Mouse (Mus musculus) liver, adult (tissue): ENCODE data around the gene Cpb1.

ENCODE experiments used
- GATA4 ChIP-seq: IDR thresholded peaks from 2 replicates; pipeline ENCODE4 v1.6.1; 2014; ENCODE audit warnings: mild to moderate bottlenecking, low read length; ENCODE audit not compliant: insufficient replicate concordance

Gene Cpb1

DNA sequence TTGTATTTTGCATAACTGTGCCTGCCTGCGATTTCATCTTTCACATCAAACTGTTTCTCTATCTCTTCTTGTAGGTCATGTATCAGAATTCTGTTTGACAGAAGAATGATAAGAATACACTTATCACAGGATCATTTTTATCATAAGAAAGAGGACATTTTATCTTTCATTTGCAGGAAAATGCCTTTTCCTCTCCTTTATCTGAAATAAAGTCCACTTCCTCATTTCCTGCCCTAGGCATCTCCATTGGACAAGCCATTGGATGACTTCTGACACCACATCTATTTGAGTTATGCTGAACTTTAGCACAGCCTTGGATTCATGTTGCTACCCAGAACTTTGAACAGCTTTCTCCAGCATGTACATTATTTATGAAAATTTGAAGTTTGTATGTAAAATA lies 46.5 kb downstream of the Cpb1 start:
- TF ChIP-seq GATA4 = no peak

DNA sequence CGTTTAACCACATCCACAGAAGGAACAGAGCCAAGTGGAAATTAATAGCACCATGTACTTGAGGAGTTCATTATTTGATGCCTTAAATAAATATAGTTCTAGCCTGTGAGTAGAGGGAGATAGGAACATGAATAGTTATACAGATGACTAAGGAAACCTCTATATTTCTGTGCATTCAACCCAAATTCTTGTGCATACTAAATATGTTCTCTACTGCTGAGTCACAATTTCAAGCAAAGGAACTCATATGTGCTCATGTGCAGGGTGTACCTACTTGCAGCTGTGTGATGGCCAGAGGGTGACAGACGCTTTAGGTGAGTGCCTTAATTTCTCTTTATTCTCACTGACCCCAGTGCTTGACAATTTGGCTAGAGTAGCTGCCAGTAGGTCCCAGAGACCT lies 50.1 kb downstream of the Cpb1 start:
- TF ChIP-seq GATA4 = no peak

DNA sequence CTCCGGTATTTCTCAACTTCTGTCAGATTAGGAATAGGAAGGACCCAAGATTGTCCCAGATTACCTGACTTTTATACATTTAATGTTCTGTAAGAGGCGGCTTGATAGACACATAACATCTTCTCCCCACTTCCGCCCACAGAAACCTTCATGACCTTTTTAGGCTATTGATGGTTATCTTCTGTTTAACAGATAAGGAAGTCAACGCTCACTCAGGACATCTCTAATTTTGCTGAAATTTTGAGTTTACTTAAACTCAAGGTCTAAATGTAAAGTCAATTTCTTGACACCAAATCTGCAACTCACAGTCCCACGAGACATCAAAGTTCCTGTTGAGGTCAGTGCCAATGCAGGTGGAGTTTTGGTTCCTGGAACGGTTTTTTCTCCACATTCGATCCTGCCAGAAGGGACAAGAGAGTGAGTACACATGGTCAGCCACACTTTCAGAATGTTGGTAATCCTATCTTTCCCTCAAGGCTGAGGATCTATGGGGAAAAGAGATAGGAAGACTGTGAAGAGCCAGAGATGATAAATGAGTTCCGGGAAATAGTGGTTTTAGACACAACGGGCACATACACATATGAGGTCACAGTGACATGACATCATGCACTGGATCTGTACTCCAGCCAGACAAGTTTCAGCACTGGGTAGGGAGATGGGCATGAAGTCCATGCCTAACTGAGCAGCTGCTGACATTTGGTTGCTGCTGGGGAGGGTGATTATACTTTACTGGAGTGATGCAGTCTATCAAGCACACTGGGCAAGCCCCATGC lies 52.4 kb downstream of the Cpb1 start:
- no peak for TF ChIP-seq GATA4

DNA sequence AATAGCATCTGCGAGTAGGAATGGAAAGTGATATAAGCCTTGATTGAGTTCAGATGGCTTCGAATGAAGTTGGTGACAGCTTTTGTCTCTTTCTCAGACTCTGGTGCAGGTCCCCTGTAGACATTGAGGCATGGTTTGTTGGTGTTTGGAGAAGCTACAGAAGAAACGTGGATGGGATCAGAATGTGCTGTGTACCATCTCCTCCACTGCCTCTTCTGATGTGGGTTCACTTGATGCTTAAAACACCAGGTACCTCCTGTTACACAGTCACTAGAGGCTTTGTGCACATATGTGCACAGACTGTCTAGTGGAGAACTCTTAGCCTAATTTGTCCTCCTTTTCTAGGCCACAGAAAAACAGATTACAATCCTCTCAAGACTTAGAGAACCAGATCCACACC lies 53.4 kb downstream of the Cpb1 start:
- no peak for TF ChIP-seq GATA4

DNA sequence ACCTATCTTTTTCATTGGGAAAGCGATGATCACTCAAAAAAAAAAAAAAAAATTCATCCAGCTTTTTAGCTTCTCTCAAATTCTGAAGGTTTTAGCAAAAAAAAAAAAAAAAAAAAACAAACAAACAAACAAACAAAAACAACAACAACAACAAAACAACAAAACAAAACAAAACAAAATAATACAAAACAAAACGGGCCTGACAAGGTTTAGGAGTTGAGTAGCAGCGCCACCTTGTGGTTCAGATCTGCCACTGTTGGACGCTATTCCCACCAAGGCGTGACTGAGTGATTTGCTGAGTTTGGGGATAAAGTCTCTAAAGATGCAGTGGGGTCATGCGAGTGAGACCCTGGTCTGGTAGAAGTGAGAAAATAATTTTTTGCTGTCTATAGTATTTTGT lies 76.7 kb downstream of the Cpb1 start:
- TF ChIP-seq GATA4 = no peak
